ENCODE assay signal across 9 mouse cellular contexts in the genomic region with DNA sequence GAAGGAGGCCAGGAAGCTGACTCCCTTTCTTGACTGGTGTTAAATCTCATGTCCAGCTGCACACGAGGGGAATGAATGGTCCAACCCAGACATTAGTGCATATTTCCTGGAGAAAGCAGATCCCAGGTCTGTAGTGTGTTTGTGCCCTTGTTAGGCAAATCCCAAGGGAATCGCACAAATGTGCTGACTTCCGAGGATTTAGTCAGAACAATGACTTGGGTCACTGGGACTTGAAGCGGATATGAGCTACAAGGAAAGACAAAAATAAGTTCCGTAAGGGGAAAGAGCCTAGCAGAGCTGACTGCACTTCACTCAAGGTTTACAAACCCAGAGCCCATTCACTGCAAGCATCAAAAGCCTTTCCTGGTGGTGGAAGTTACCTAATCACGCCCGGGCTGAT.
DNase-seq lines count a peak whose midpoint lies in the region; ATAC-seq lines count a peak whose summit lies in the region.
"Had no signal": no experiment of that assay in that cellular context is flagged by ENCODE, and none has a peak within 500 bp of the region (broad histone marks: within the 10 kb centered on the region; RNA-seq: fewer than 3 reads in every experiment).

No protein-coding gene starts in this region.

- WGBS in neural tube, embryonic 13.5 days, result 83% methylated on average over 7 of the region's 7 CpGs
- WGBS in heart, embryonic 14.5 days, result 63% methylated on average over 7 of the region's 7 CpGs

- H3K4me2 ChIP-seq in neural tube, embryonic 13.5 days, result no peak overlapping the region
- H3K4me2 ChIP-seq in heart, embryonic 14.5 days (ENCODE audit: low read length), result no peak overlapping the region
- H3K4me2 ChIP-seq: liver, embryonic 13.5 days had no signal

- peaks cover 12% of the 10 kb centered on the region for H3K4me1 ChIP-seq in neural tube, embryonic 13.5 days (replicated peaks)
- H3K4me1 ChIP-seq in heart, embryonic 14.5 days (ENCODE audit: control insufficient read depth in 2 of 2, insufficient read depth in 2 of 2, low read length in 2 of 2), result peaks cover 15 to 22% of the 10 kb centered on the region in 2 experiments

- no peaks in the 10 kb centered on the region for H3K9me3 ChIP-seq in neural tube, embryonic 13.5 days
- no peaks in the 10 kb centered on the region for H3K9me3 ChIP-seq in heart, embryonic 14.5 days (ENCODE audit: control insufficient read depth, low read length)
- H3K9me3 ChIP-seq: liver, embryonic 13.5 days had no signal

- no peak overlapping the region for H3K4me3 ChIP-seq in neural tube, embryonic 13.5 days
- no peak overlapping the region for H3K4me3 ChIP-seq in heart, embryonic 14.5 days (ENCODE audit: control insufficient read depth in 1 of 2, insufficient read depth in 1 of 2, low read depth in 1 of 2, low read length in 2 of 2)
- H3K4me3 ChIP-seq: liver, embryonic 13.5 days had no signal

- no peaks in the 10 kb centered on the region for H3K27me3 ChIP-seq in neural tube, embryonic 13.5 days
- no peaks in the 10 kb centered on the region for H3K27me3 ChIP-seq in heart, embryonic 14.5 days (ENCODE audit: control insufficient read depth, insufficient read depth, low read length)
- H3K27me3 ChIP-seq: liver, embryonic 13.5 days; Patski had no signal

- ATAC-seq in neural tube, embryonic 13.5 days (ENCODE audit: low read depth), result no peak
- ATAC-seq in heart, embryonic 14.5 days (ENCODE audit: insufficient number of reproducible peaks, insufficient read depth, low FRiP score, low read depth), result no peak
- ATAC-seq: Patski had no signal

- DNase-seq in neural tube, embryonic 10.5 days (ENCODE audit: extremely low spot score, low spot score), result no peak
- peak; percentile 62 to 78 for DNase-seq in kidney, postnatal 25 days
- no peak for DNase-seq in Muller cell, postnatal 12 days (ENCODE audit: inconsistent ontology term)
- no peak for DNase-seq in embryo, embryonic 11 days
- DNase-seq in layer of hippocampus, adult 8-10 months (ENCODE audit: low spot score in 2 of 2), result no peak
- DNase-seq: liver, embryonic 13.5 days had no signal

- 0 out of 2 replicates have a peak overlapping the region, but pooled peaks have one; percentile 46 for H3K27ac ChIP-seq in neural tube, embryonic 13.5 days (replicated peaks)
- H3K27ac ChIP-seq in heart, embryonic 14.5 days (replicated peaks in 1 of 2; ENCODE audit: control insufficient read depth in 1 of 2, insufficient read depth in 1 of 2, low read depth in 2 of 2, low read length in 2 of 2), result peak overlapping the region; percentile 39 to 57; a peak in 3 of 4 replicates

- H3K9ac ChIP-seq in neural tube, embryonic 13.5 days, result no peak overlapping the region
- no peak overlapping the region for H3K9ac ChIP-seq in heart, embryonic 14.5 days (ENCODE audit: low read length)
- H3K9ac ChIP-seq: liver, embryonic 13.5 days had no signal

- H3K36me3 ChIP-seq in neural tube, embryonic 13.5 days, result no peaks in the 10 kb centered on the region
- no peaks in the 10 kb centered on the region for H3K36me3 ChIP-seq in heart, embryonic 14.5 days (ENCODE audit: control insufficient read depth, insufficient read depth, low read length)
- H3K36me3 ChIP-seq: liver, embryonic 13.5 days had no signal

Comparison
In these comparisons a context has a peak if more than half of its experiments do, and no peak if none do; other contexts are left out.
1. DNase-seq: peak in kidney, postnatal 25 days (2 of 2); none in neural tube, embryonic 10.5 days (single experiment), Muller cell, postnatal 12 days (single experiment), embryo, embryonic 11 days (single experiment) and layer of hippocampus, adult 8-10 months (0 of 2).